Mouse (Mus musculus) frontal cortex, adult (tissue): ENCODE measurements around the gene Pah.

ENCODE experiments used
- ATAC-seq: cut with Nextera tagmentation; 2 replicates; pipeline ENCODE4 v1.9.2; 2017; ENCODE audit warnings: mild to moderate bottlenecking, moderate library complexity, mixed read lengths; ENCODE audit not compliant: low TSS enrichment

Gene Pah

DNA sequence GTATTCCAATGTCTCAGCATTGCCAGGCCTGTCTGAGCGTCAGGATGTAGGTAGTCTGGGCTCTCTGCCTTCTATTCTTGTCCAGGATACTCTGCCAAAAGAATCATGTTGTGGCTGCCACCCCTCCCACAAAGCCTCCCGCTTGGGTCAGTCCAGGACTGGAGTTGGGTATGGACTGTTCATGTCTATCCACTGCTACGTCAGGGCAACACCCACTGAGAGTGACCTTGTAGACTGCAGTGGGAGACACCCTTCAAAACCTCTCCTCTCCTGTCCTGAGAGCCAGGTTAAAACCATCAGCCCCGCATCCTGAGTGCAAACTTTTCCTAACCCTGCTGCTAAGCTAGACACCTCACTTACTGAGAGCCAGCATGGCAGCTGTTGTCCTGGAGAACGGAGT lies at the start of gene Pah:
Gene Pah (plus strand): TSS at position 150 of the 400 bp plus-strand sequence.
- ATAC-seq: no peak

DNA sequence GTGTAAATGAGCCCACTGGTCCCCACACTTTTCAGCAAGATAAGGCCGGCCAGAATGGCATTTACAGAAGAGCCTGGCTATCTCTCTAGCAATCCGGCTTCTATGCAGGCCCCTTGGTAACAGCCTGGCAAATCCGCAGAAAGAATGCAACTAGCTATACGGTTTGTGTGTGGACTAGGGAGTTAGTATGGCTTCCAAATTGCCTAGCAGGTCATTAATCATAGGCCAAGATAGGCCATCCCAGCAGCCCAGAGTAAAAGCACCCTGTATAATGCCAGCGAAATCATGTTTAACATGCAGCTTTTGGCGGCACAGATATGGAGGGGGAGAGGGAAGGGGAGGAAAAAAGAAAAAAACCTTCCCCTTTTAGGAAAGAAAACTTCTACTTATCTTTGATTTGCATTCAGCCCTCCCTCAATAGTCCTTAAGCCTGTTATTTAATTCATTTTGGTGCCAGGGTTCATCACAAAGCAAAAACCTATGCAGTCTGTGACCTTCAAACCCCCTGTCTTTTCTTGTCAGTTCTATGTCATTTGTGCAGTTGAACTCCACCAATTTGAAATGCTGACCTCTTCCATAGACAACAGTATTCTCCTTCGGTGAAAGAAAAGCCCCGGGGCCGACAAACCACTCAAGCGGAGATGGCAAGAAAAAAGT lies 48.0 kb upstream of the Pah start:
- no peak for ATAC-seq

- ATAC-seq: no peak
These were observed 46.6 kb upstream of the Pah start for GRCm38 (mm10) chr10:87474971-87475370.

DNA sequence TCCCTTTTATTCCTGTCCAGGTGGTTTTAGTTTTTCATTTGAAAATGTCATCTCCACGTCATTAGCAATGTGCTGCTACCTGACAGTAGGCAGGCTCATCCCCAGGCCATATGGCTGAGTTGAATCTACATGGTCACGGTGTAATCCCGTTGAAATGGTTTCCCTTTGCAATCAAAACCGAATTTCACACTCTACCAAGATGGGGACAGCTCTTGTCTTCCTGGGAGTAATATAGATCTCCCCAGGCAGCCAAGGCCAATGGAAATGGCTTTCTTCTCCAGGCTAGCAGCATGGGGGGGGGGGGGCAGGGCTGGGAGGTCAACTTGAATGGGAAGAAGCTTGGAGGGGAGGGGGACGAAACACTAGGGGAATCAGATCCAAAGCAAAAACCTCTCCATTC lies 43.7 kb upstream of the Pah start:
- ATAC-seq: no peak

DNA sequence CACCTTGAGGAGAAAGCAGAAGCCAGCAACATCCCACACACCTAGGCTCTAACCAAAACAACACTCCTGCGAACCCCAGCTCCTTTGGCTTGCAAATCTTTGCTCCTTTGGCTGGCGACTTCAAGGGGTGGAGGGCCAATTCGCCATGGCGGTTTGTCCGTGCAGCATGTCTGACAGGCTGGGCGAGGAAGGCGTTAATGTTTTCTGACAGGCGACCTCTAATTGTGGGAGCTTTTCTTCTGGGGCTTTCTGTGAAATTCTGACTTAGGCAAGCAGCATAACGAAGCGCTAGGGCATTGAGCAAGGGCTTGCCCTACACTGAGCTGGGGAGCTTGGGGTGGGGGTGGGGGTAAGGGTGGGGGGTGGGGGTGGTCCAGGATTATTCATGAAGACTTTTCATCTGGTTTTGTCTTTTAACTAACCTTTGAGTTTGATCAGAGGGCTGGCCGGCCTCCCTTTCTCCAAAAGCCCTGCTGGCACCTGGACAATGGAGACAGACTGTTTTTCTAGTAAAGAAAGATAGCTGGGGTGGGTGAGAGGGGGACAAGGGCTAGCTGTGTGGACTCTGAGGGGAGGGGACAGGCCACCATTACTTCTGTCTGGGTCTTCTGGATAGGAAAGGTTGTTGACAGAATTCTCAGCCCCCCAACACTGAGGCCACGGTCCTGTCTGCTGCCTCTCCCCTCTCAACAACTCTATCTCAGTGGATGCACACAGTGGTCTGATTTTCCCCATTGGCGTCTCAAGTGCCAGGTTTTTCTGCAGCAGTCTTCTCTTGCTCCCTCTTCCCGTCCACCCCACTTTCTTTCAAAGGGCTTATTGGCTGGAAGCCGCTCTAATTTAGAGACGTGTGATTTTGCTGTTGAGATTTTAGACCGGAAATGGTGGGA lies 36.5 kb upstream of the Pah start:
- peak; percentile 36; the same call in 1 of the 2 replicates for ATAC-seq

- peak; percentile 87 for ATAC-seq
These were observed 35.6 kb upstream of the Pah start for GRCm38 (mm10) chr10:87485721-87486620.

DNA sequence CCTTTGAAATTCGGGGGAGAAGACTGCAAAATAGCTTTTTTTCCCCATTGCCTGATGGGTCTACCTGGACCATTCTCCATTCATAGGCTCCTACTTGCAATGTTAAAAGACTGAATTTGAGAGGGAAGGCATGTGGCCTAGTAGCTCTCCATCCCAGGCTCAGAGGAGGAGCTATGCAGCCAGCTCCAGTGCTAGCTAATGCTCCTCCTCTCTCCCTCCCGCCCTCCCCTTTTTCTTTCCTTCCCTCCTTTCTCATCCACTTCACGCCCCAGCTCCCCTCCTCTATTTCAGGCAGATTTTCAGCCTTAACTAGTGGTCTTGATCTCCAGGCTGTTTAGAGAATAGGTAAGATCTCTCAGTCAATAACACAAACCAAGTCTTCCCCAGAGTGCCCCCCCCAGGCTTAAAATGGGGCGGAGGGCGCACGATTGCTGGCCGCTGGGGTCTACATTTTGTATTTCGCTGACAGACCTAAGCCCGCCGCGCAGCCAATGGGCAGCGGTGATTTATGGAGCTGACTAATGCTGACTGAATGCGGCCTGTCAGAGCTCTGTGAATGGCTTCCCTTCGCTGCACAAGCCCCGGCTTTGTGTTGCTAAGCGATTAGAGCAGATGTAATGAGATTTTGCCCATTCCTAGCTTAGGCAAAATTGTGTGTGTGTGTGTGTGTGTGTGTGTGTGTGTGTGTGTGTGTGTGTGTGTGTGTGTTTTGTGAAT lies 33.0 kb upstream of the Pah start:
- no peak for ATAC-seq

- no peak for ATAC-seq
These were observed 32.2 kb upstream of the Pah start for GRCm38 (mm10) chr10:87489246-87490009.

GRCm38 (mm10) chr10:87490328-87490727 lies 31.3 kb upstream of the Pah start:
- no peak for ATAC-seq

DNA sequence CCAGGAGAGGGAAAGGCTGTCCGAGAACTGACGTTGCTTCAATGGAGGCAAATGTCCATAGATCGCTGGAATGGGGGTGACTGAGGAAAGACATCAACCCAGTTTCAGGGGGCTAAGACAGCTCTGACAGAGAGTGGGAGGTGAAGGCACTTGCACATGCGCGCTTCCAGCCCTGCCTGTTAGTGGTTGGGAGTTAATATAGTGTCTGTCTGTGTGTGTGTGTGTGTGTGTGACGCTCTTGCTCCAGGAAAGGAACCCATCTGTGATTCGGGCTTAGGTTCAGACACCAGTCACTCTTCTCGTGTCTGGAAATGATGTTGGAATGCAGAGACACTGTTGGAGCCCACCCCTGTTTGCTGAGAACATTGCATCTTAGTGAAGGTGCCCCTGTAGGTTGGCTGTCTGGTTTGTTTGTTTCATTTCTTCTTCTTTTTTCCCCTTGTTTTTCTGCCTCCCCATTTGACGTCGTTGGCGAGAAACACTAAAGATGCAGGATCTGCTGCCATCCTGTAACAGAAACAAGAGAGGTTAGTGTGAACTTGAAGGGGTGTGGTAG lies 30.0 kb upstream of the Pah start:
- ATAC-seq: no peak

GRCm38 (mm10) chr10:87492332-87492660 lies 29.3 kb upstream of the Pah start:
- ATAC-seq: 0 out of 2 replicates have a peak, but pooled peaks have one; percentile 5

DNA sequence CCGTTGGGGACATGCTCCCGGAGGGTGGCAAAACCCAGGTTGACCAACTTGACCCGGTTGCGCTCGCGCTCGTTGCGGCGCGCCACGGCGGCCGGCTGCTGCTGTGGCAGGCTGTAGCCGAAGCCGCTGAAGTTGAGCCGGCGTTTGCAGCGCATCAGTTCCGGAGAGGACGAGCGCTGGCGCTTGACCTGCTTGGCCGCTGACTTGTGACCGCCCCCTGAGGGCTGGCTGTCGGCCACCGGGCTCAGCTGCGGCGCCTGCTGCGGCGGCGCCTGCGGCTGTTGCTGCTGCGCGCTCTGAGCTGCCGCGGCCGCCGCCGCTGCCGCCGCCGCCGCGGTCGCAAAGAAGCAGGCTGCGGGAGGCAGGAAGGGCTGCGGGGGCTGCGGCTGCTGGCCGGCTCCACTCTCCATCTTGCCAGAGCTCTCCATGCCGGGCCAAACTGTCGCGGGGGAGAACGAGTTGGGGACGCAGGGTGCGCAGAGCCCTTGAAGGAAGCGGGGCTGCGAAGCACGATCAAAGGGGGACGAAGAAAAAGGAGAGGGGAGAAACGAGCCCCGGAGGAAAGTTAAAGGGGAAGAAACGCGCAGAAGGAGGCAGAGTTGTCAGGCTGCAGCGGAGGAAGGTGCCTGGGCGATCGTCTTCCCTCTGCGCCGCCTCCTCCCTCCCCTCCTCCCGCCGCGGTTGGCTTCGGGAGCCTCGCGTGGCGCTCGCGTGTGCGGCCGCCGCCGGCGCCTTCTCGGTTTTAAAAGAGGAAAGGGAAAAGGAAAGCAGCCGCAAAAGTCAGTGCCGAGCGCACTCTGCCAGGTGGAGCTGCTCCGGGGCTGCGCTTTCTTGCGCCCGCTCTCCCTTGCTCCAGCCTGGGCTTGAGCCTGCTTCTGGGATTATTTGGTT lies 28.7 kb upstream of the Pah start:
- ATAC-seq: peak; percentile 71

DNA sequence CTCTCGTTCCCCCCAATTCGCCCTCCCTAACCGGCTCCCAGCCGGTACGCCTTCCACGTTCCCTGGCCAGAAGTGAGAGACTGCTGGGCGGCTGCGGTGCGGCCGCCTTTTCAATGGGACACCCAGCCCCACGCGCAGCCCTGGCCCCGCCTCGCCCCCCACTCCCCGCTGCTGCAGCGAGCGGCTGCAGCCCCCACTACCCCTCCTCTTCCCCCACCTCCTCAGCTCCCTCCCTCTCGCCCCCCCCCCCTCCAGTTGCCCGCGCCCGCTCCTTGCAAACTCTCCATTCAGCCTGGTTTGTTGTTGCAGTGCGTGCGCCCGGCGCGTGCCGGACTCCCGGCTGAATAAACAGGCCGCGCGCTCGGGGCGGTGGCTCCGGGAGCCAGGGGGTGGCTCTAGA lies 28.0 kb upstream of the Pah start, which contains the start of gene Ascl1:
Gene Ascl1 (minus strand): TSS at position 85 of the 400 bp plus-strand sequence.
- peak; percentile 14; the same call in 1 of the 2 replicates for ATAC-seq

GRCm38 (mm10) chr10:87494176-87494575 lies 27.4 kb upstream of the Pah start:
- ATAC-seq: peak; percentile 38

- ATAC-seq: peak; percentile 44
These were observed 27.0 kb upstream of the Pah start for GRCm38 (mm10) chr10:87494596-87494995.

GRCm38 (mm10) chr10:87497056-87497455 lies 24.5 kb upstream of the Pah start:
- no peak for ATAC-seq

- no peak for ATAC-seq
These were observed 20.5 kb upstream of the Pah start for GRCm38 (mm10) chr10:87500926-87501658.

GRCm38 (mm10) chr10:87501659-87502042 lies 19.9 kb upstream of the Pah start:
- ATAC-seq: no peak

DNA sequence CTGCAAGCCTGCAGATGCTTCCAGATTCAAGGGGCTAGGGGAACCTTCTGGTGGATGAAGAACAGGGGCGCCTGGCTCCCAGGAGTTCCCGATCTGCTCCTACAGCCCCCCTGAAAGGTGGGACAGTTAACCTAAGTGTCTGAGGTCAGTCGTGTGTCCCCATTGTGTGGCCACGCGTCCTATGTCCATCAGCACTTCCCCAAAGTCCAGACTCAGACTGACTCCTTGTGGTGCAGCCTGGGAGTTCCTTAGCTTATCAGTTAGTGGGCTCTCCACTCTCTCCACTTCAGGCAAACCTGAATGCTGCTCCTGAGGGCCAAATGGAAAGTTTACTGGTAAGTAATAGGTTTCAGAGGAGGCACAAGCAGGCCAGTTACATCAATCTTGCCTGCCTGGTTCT lies 19.3 kb upstream of the Pah start:
- peak; percentile 75 for ATAC-seq
